ENCODE assay signal across 8 mouse cellular contexts in genomic region chr3:137918172-137918931, GRCm38 (mm10). TPM values are rescaled to one million over a fixed set of nuclear protein-coding genes. Genes with fewer than 3 reads are reported as not detected.
DNase-seq lines count a peak whose midpoint lies in the region; ATAC-seq and TF ChIP-seq lines count a peak whose summit lies in the region.

Lamtor3 (plus strand) TSS chr3:137918506.

- peak within 1 kb of the TSS; percentile 70 for H3K4me3 ChIP-seq in heart, embryonic 11.5 days (ENCODE audit: low read depth, low read length)
- peak within 1 kb of the TSS; percentile 89 for H3K4me3 ChIP-seq in kidney, embryonic 16.5 days (ENCODE audit: low read length)
- peak within 1 kb of the TSS; percentile 100 for H3K4me3 ChIP-seq in liver, adult 2 months (ENCODE audit: insufficient read depth, low read depth, low read length)
- H3K4me3 ChIP-seq in myocyte = peak within 1 kb of the TSS; percentile 87

- H3K9me3 ChIP-seq in heart, embryonic 11.5 days (replicated peaks; ENCODE audit: control insufficient read depth, low read length) = no peaks in the 10 kb centered on the region
- no peaks in the 10 kb centered on the region for H3K9me3 ChIP-seq in kidney, embryonic 16.5 days (ENCODE audit: low read length)

- under 1% methylated on average over 47 of the region's 47 CpGs for WGBS in heart, embryonic 11.5 days (ENCODE audit: insufficient replicate concordance)
- WGBS in kidney, embryonic 16.5 days = under 1% methylated on average over 47 of the region's 47 CpGs
- WGBS in liver, adult 2 months = under 1% methylated on average over 47 of the region's 47 CpGs

- H3K27me3 ChIP-seq in heart, embryonic 11.5 days (ENCODE audit: control insufficient read depth, insufficient read depth, low read length) = no peaks in the 10 kb centered on the region
- H3K27me3 ChIP-seq in kidney, embryonic 16.5 days (ENCODE audit: insufficient read depth, low read length) = no peaks in the 10 kb centered on the region
- H3K27me3 ChIP-seq in liver, adult 2 months (ENCODE audit: control insufficient read depth, insufficient read depth, low read length) = no peaks in the 10 kb centered on the region
- H3K27me3 ChIP-seq in myocyte (ENCODE audit: control insufficient read depth, insufficient read depth, insufficient read length) = no peaks in the 10 kb centered on the region
- no peaks in the 10 kb centered on the region for H3K27me3 ChIP-seq in splenic B cell, adult 2 months (ENCODE audit: control insufficient read depth, insufficient read depth, low read length, poor library complexity, severe bottlenecking)

- H3K4me1 ChIP-seq in heart, embryonic 11.5 days (ENCODE audit: control insufficient read depth, insufficient read depth, low read length) = peaks cover 11% of the 10 kb centered on the region
- H3K4me1 ChIP-seq in kidney, embryonic 16.5 days (ENCODE audit: insufficient read depth, low read length) = peaks cover 12% of the 10 kb centered on the region
- H3K4me1 ChIP-seq in liver, adult 2 months (ENCODE audit: control insufficient read depth, insufficient read depth, low read length) = peaks cover 6% of the 10 kb centered on the region; the same call in 1 of the 2 replicates

- ATAC-seq in erythroblast, adult 5-6 weeks (replicated peaks; ENCODE audit: low FRiP score, poor library complexity, severe bottlenecking) = peak; percentile 95
- ATAC-seq in heart, embryonic 11.5 days (replicated peaks; ENCODE audit: insufficient number of reproducible peaks, low FRiP score, low TSS enrichment) = peak; percentile 86
- peak; percentile 93 for ATAC-seq in kidney, embryonic 16.5 days (ENCODE audit: low FRiP score, low TSS enrichment)

- no peak for TF ChIP-seq CTCF in liver, adult 2 months (IDR thresholded peaks at IDR 0.05; ENCODE audit: low read depth, low read length)

- H3K79me2 ChIP-seq in liver, adult 2 months (ENCODE audit: control insufficient read depth, insufficient read depth, low read length) = peaks cover 8% of the 10 kb centered on the region; the same call in 1 of the 2 replicates
- peaks cover 24% of the 10 kb centered on the region for H3K79me2 ChIP-seq in myocyte (ENCODE audit: control insufficient read depth, insufficient read depth)

- H3K36me3 ChIP-seq in heart, embryonic 11.5 days (ENCODE audit: control insufficient read depth, insufficient read depth, low read length) = no peaks in the 10 kb centered on the region
- H3K36me3 ChIP-seq in kidney, embryonic 16.5 days (ENCODE audit: insufficient read depth, low read length) = peaks cover 4% of the 10 kb centered on the region; the same call in 1 of the 2 replicates
- H3K36me3 ChIP-seq in liver, adult 2 months (ENCODE audit: control insufficient read depth, insufficient read depth, low read length) = peaks cover 9% of the 10 kb centered on the region
- peaks cover 4% of the 10 kb centered on the region for H3K36me3 ChIP-seq in myocyte (ENCODE audit: control insufficient read depth, insufficient read depth)
- no peaks in the 10 kb centered on the region for H3K36me3 ChIP-seq in splenic B cell, adult 2 months (ENCODE audit: control insufficient read depth, insufficient read depth, low read length, poor library complexity, severe bottlenecking)

- peak within 1 kb of the TSS; percentile 45 for H3ac ChIP-seq in myocyte (ENCODE audit: control insufficient read depth, insufficient read length)

- peak within 1 kb of the TSS; percentile 80 for H3K9ac ChIP-seq in heart, embryonic 11.5 days (ENCODE audit: low read depth, low read length)
- H3K9ac ChIP-seq in kidney, embryonic 16.5 days (replicated peaks; ENCODE audit: low read length) = peak within 1 kb of the TSS; percentile 84
- H3K9ac ChIP-seq in liver, adult 2 months (ENCODE audit: low read depth, low read length) = peak within 1 kb of the TSS; percentile 99

- peak within 1 kb of the TSS; percentile 74 for H3K27ac ChIP-seq in heart, embryonic 11.5 days (ENCODE audit: low read depth, low read length)
- H3K27ac ChIP-seq in kidney, embryonic 16.5 days (ENCODE audit: low read length) = peak within 1 kb of the TSS; percentile 77
- peak within 1 kb of the TSS; percentile 94 for H3K27ac ChIP-seq in liver, adult 2 months (replicated peaks; ENCODE audit: insufficient read depth, low read depth, low read length)

- peak; percentile 91 to 92 for DNase-seq in B cell, adult 2 months
- peak; percentile 93 for DNase-seq in brain, adult 2 months (ENCODE audit: low read depth, low spot score)
- DNase-seq in liver, adult 2 months (ENCODE audit: extremely low read depth, low read depth, low spot score) = peak; percentile 75
- peak; percentile 91 for DNase-seq in splenic B cell, adult 2 months (ENCODE audit: low read depth, low spot score)

- peak within 1 kb of the TSS; percentile 82 for H3K4me2 ChIP-seq in heart, embryonic 11.5 days
- H3K4me2 ChIP-seq in kidney, embryonic 16.5 days (replicated peaks; ENCODE audit: low read depth, low read length) = peak within 1 kb of the TSS; percentile 78
- peak within 1 kb of the TSS; percentile 80 for H3K4me2 ChIP-seq in myocyte (ENCODE audit: low read depth)

- 0 out of 2 replicates have a peak, but pooled peaks have one; percentile 28 for TF ChIP-seq POLR2A in liver, adult 2 months (IDR thresholded peaks at IDR 0.05; ENCODE audit: extremely low read depth, insufficient read depth, low read length)
- TF ChIP-seq POLR2A in myocyte (IDR thresholded peaks at IDR 0.05; ENCODE audit: insufficient read length, low read depth) = peak; percentile 53

TF ChIP-seq in myocyte, 11 proteins besides CTCF, POLR2A, EP300 and RAD21:
- TF ChIP-seq TCF12 (IDR thresholded peaks at IDR 0.05; ENCODE audit: insufficient read depth, poor library complexity, severe bottlenecking) = no peak
- peak; percentile 62 for TF ChIP-seq POLR2AphosphoS2 (IDR thresholded peaks at IDR 0.05; ENCODE audit: insufficient read length, low read depth)
- no peak for TF ChIP-seq MYOG (IDR thresholded peaks at IDR 0.05; ENCODE audit: control insufficient read depth in 1 of 3, insufficient read depth in 1 of 3, insufficient read length in 2 of 3, low read depth in 2 of 3)
- no peak for TF ChIP-seq SRF (IDR thresholded peaks at IDR 0.05; ENCODE audit: control insufficient read depth, insufficient read length, low read depth)
- no peak for TF ChIP-seq E2F4 (IDR thresholded peaks at IDR 0.05; ENCODE audit: insufficient read depth)
- TF ChIP-seq REST (IDR thresholded peaks at IDR 0.05; ENCODE audit: insufficient read depth, insufficient read length) = no peak
- TF ChIP-seq USF1 (IDR thresholded peaks at IDR 0.05; ENCODE audit: low read depth) = no peak
- no peak for TF ChIP-seq MYOD1 (IDR thresholded peaks at IDR 0.05; ENCODE audit: control insufficient read depth in 1 of 3, insufficient read length in 2 of 3, low read depth in 2 of 3)
- TF ChIP-seq TCF3 (IDR thresholded peaks at IDR 0.05; ENCODE audit: insufficient read length, low read depth) = no peak

RNA-seq across cellular contexts. Expression of gene Lamtor3, which starts in this region (rescaled TPM):
- 31.6 and 47.8 TPM in 2 replicates for total RNA-seq in erythroblast, adult 5-6 weeks (2015; ENCODE audit: low replicate concordance)
- 45.0 and 49.3 TPM in 2 replicates for total RNA-seq in erythroblast, adult 5-6 weeks (2017; ENCODE audit: low replicate concordance)
- 97.0 and 97.2 TPM in 2 replicates for polyA plus RNA-seq in heart, embryonic 11.5 days (2014; fragmentation: Nextera tagmentation; extraction: Ambion mirVana)
- 118 and 125 TPM in 2 replicates for polyA plus RNA-seq in kidney, embryonic 16.5 days (2015; fragmentation: Nextera tagmentation; extraction: Ambion mirVana)
- 24.5 and 26.8 TPM in 2 replicates for total RNA-seq in liver, adult 2 months (2014; rRNA removed)
- polyA plus RNA-seq in liver, adult 2 months (2012; rRNA removed) = 10.8 and 11.1 TPM in 2 replicates
- polyA plus RNA-seq in myocyte (2012; fragmentation: generic; extraction: Trizol) = 48.7 TPM

Comparison
In these comparisons a context has a peak if more than half of its experiments do, and no peak if none do; other contexts are left out.
1. Peak in every context shown above with its lines: DNase-seq, ATAC-seq, H3K4me3 ChIP-seq and H3K27ac ChIP-seq.